Mouse (Mus musculus): Measurements from ENCODE around the gene Lmtk2.

- TF ChIP-seq CTCF (IDR thresholded peaks at IDR 0.05; ENCODE audit: low read depth) (no peak), EP300 (IDR thresholded peaks at IDR 0.05; ENCODE audit: low read depth) (no peak)
Observed at GRCm38 (mm10) chr5:144219306-144219705, 119.1 kb downstream of the Lmtk2 start.

Measured in liver, postnatal 0 days (tissue).